Mouse (Mus musculus): Measurements from ENCODE around the gene Aven.

Gene Aven

GRCm38 (mm10) chr2:112676175-112676574 is 183.4 kb downstream of the Aven start:
- DNase-seq (ENCODE audit: low read depth), result no peak

GRCm38 (mm10) chr2:112676721-112677120 is 184.0 kb downstream of the Aven start:
- peak; percentile 11 for DNase-seq (ENCODE audit: low read depth)

GRCm38 (mm10) chr2:112677246-112677645 is 184.5 kb downstream of the Aven start:
- DNase-seq (ENCODE audit: low read depth), result no peak

GRCm38 (mm10) chr2:112681817-112682216 is 189.1 kb downstream of the Aven start:
- DNase-seq (ENCODE audit: low read depth), result no peak
